Mouse (Mus musculus) v-Abl transformed pro-B cells (cell line): ENCODE measurements around the gene Cntrob.

Experiments used
- in situ Hi-C, 2 experiments: fragments of 400-800 bp; cut with MboI; formaldehyde crosslinking; loops; one replicate each; pipeline ENCODE4 v1.15.1; 2025; ENCODE audit not compliant: unreplicated experiment in 2 of 2

Gene Cntrob

GRCm38 (mm10) chr11:69323667-69324111, at the start of gene Cntrob, which contains the start of gene Trappc1:
Gene Cntrob, minus strand, starts transcription at chr11:69323775.
Gene Trappc1, plus strand, starts transcription at chr11:69323980.
- in situ Hi-C loops, result loop anchor here in 1 of 2 experiments (10.0 kb wide), 1 partner anchor 49 kb away; no protein-coding TSS in a partner anchor

DNA sequence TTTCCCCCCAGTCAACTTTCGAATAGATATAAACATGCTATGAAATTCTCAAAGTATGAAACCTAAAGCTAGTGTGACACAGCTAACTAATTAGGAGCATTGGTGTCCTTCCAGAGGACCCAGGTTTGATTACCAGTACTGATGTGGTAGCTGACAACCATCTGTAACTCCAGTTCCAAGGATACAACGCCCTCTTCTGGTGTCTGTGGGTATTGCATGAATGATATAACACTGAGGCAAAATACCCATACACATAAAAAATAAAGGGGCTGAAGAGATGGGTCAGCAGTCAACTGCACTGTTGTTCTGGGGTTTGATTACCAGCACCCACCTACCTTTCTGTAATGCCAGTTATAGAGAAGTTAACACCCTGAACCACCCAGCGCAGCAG, 49.2 kb upstream of the Cntrob start:
- in situ Hi-C loops, result no loop called here

DNA sequence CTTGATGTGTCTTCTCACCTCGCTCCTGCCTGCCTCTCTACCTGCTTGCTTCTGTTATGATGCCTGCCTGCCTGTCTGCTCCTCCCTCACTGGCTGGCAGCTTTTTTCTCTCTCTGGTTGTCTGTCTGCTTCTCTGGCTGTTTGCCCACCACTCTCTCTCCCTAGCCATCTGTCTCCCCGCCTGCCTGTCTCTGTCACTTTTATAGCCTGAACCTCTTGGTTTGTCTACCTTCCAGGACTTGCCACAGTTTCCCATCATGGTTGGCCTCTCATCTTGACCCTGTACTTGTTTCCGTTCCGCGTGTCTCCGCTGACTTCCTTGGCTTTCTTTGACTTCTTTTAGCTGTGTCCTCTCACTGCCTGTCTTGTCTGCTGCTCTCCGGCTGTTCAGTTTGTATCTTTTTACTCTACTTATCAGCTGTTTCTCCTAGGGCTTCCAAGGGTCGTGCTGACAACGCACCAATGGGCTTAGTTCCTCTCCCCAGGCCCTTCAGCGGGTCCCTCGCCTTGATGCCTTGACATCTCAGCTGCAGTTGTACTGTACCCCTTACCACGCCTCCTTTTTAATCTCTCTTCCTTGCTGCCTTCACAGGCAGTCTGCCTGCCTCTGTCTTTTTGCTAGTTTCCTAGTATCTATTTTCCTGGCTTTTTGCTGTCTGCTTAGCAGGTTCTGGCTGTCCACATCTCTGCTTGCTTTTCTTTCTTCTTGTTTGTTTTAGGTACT, 48.6 kb upstream of the Cntrob start:
- in situ Hi-C loops, result no loop called here

DNA sequence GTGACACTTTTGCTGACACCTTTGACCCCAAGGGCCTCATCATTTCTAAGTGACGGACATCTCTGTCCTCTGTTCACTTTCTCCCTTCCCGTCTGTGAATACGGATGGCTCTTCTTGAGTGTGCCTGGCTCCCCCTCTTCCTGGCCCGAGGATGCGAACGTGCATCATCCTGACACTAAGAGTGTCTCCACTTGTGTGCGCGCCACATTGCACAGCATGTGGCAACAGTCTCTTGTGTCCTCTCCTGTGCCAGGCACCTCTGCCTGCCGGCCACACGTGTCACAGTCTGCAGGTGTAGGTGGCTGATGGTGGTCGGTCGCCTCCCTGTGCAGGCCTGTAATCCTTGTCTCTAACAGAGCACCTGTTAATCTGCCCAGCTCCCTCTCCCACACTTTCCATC, 48.0 kb upstream of the Cntrob start:
- in situ Hi-C loops, result no loop called here

- in situ Hi-C loops, result no loop called here
Observed at GRCm38 (mm10) chr11:69370817-69371215, 47.2 kb upstream of the Cntrob start.

DNA sequence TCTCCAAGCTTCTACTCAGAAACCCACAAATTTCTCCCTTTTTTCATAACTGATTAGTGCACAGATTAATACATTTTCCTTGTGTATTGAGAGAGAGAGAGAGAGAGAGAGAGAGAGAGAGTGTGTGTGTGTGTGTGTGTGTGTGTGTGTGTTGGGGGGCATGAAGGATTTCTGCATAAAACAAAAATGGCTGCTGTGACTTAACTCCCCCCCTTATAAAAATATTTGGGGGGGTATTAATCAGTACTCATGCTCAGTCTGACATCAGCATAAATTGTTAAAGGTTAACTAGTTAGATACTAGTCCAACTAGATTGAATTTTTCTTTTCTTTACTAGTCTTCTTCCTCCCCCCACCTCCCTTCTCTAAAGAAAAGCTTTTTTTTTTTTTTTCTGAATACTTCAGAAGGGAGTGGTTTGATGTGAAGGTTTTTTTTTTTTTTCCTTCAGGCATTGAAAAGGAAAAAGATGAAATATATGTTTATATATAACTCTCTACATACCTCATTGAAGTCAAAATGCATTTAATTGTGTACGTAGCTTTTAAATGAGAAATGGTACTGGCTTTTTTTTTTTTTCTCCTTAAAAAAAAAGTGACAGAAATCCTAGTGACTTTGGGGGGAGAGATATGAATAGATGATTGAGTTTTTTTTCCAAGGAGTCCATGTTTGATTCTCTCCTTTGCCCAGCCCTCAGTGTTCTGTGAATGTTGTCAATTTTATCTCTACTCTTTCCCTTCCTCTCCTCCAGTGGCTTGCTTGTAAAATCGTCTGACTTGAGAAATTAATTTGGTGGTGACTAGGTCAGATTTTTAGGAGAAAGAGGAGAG, 46.6 kb upstream of the Cntrob start:
- in situ Hi-C loops, result loop anchor here in 1 of 2 experiments (5.0 kb wide), 1 partner anchor 38 kb away; no protein-coding TSS in a partner anchor

DNA sequence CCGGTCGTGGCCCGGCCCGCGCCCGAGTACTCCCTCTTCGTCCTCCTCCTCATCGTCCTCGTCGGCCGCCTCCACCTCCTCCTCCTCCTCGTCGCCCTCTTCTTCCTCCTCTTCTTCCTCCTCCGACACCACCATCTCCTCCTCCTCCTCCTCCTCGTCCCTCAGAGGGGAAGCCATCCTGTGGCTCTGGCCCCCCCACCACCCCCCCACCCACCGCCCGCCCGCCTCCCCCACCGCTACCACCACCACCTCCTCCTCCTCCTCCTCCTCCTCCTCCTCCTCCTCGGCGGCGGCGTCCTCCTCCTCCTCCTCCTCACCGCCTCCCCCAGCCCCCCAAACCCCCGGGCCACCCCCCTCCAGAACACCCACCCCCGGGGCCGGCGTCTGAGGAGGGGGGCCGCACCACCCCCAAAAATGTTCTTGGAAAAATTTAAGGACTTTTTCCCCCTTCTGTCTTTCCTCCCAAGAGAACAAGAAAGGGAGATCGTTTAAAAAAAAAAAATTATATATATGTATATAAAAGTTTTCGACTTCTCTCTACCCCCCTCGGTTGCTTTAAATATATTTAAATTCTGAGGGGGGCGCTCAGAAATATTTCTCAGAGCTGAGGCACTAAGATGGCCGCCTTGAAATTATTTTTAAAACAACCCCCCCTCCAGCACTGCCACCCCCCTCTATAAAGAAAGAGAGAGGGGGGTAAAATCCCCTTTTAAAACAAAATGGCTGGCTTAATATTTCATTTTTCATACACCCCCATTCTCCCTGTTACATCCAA, 45.8 kb upstream of the Cntrob start, which contains the start of gene Chd3:
Gene Chd3, minus strand, starts transcription at position 192 of the 775 bp plus-strand sequence.
- in situ Hi-C loops, result loop anchor here in 1 of 2 experiments (5.0 kb wide), 1 partner anchor 37 kb away; no protein-coding TSS in a partner anchor

DNA sequence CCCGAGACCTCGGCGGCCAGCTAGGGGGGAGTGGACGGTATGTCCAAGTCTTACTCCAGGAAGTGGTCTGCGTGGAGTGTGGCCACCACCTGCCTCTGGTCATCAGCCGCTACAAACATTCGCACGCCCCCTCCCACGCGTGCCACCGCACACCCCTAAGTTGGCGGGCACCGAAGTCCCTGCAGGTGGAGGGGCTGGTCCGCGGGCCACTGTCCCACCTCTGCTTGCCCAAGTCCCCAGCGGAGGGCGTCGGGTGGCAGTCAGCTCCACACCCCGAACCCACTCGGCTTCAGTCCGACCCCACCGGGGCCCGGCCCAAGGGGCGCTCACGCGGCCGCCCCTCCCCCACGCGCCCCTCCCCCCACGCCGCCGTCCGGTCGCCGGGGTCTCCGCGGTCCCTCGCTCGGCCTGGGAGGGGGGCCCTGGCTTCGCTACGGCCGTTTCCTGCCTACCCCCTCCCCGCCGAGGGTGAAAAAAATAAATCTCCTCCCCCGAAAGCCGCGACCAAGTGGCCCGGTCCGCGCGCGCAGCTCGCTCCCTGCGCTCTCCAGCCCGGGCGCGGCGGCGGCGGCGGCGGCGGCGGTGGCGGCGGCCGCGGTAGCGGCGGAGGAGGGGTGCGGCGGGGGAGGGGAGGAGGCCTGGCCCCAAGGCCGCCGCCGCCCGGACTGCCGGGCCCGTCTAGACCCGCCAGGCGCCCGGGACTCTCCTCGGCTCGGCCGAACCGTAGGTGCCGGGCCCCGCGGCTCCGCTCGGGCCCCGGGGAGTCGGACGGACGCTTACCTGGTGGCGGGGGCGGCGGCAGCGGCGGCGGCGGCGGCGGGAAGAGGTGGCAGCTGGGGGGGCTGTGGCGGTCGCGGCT, 45.0 kb upstream of the Cntrob start:
- in situ Hi-C loops, result loop anchor here in 1 of 2 experiments (5.0 kb wide), 1 partner anchor 36 kb away; no protein-coding TSS in a partner anchor

DNA sequence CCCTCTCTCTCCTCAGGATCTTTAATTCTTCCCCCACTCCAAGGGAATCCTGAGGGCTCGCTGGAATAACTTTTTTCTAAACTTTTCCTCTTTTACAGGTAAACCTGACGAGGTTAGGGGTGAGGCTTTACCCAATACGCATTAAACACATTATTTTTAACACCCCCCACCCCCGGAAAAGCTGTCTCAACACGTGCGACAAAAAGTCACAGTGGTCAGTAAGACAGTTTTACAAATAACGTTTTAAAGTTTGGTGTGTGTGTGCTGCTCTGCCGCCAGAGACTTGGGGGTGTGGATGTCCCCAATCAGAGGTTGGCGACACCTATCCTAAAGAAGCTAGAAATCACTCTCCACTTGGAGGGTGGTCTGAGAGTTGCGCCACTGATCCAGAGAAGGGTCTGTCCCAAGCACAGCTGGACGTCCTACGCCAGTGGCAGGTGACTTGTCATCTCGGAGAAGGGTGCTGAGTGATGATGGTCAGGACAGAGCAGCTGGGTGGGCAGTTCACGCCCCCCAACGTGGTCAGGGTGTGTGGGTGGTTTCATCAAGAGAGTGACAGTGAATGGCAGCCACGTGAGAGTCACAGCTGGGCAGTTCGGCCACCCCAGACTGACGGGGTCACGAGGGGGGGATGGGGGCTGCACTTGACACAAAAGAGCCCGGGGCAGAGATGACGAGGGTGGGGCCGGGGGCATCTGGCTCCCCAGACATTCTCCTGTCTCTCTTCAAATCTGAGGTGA, 44.2 kb upstream of the Cntrob start:
- in situ Hi-C loops, result loop anchor here in 1 of 2 experiments (5.0 kb wide), 1 partner anchor 35 kb away; no protein-coding TSS in a partner anchor

DNA sequence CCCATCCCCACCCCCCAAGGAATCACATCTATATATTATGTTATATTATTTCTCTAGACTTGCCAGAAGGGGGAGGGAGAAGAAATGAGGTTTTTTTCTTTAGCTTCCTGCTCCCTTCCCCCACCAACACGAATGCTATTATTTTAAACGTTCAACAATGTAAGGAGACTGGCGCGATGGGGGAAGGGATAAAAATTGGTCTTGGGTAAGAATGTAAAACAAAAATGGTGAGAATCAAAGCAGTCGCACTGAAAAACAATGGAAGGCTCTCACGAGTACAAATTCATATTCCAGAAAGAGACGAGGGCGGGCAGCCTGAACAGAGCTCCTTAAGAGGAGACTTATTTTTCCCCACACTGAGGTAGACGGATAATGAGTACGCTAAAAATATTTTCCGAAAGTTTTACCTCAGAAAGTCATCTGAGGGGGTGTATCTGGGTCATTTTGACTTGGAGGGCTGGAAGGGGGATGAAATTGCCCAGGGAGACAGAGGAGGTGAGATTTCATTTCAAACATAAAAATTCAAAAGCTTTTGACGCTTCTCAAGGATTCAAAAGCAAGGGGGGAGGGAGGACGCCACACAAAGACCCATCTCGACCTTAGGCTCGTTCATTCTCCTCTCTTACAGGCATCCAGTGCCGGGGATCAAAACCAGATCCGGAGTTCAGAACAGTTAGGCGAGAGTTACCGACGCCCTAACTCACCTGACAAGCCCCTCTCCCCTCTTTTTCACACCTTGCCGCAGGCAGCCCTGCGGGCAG, 43.5 kb upstream of the Cntrob start:
- in situ Hi-C loops, result loop anchor here in 1 of 2 experiments (5.0 kb wide), 1 partner anchor 35 kb away; no protein-coding TSS in a partner anchor

DNA sequence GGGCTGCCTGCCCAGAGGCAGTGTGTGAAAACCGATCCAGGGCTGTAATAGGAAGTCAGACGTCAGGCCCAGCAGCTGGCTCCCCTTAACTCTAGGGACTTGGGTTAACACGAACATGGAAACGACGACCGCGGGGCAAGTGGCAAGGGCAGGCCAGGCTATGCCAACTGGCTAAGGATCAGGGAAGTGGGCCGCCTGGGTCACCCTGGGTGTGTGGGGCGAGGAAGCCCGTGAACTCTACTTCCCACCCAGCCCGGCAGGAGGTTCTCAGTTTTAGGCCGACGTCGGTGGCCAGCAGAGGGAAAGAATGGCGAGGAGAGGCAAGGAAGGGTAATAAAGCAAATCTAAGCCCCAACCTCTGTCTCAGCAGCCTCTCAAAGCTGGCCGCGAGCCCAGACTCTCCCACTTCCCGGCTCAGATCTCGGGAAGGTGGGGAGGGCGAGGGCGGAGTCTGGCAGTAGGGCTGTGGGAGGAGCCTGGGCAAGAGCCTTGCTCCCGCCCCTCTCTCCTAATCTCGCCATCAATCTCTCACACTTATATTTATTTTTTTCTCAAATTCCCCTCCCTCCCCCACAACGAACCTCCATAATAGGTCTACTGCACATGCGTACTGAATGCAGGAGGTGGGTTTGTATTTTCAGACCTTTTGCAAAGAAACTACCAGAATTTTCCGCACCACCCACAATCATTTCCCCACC, 42.7 kb upstream of the Cntrob start:
- in situ Hi-C loops, result loop anchor here in 1 of 2 experiments (5.0 kb wide), 1 partner anchor 34 kb away; no protein-coding TSS in a partner anchor

- in situ Hi-C loops, result loop anchor here in 1 of 2 experiments (5.0 kb wide), 1 partner anchor 33 kb away; no protein-coding TSS in a partner anchor
Observed at GRCm38 (mm10) chr11:69365722-69366121, 42.1 kb upstream of the Cntrob start.

DNA sequence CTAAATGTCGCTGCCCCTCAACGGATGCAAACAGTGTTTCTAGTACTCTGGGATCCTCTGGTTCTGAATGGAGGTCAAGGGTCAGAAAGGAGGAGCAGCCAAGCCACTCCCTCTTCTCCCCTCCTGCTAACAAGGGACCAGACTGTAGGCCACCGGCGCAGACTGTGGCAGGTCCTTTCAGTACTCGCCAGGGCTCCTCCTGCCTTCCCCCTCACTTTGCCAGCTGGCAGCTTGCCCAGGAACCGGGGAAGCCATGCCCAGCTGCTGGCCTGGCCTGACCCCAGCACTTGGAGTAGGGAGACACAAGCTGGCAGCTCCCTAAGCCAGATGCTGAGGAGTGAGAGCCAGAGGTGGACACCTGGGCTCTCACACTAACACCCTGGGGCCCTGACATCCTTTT, 41.3 kb upstream of the Cntrob start:
- in situ Hi-C loops, result loop anchor here in 1 of 2 experiments (5.0 kb wide), 1 partner anchor 33 kb away; no protein-coding TSS in a partner anchor

DNA sequence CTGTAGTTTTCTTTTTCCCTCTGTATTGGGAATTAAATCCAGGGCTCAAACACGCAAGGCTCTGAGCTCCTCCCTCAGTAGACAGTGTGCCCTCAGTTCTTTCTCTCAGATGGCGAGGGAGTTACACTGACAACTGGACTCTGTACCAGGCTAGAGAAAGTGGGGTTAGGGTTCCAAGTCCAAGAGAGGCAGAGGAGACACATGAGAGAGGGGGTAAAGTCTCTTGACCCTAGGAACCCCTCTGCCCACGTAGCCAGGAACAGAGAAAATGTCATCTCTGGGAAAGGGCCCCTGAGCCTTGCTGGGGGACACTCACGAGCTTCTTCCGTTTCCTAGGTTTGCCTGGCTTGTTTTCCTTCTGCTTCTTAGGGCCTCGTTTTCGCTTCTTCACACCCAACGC, 40.8 kb upstream of the Cntrob start:
- in situ Hi-C loops, result no loop called here

- in situ Hi-C loops, result no loop called here
Observed at GRCm38 (mm10) chr11:69362479-69362878, 38.9 kb upstream of the Cntrob start.

- in situ Hi-C loops, result no loop called here
Observed at GRCm38 (mm10) chr11:69362021-69362420, 38.4 kb upstream of the Cntrob start.

DNA sequence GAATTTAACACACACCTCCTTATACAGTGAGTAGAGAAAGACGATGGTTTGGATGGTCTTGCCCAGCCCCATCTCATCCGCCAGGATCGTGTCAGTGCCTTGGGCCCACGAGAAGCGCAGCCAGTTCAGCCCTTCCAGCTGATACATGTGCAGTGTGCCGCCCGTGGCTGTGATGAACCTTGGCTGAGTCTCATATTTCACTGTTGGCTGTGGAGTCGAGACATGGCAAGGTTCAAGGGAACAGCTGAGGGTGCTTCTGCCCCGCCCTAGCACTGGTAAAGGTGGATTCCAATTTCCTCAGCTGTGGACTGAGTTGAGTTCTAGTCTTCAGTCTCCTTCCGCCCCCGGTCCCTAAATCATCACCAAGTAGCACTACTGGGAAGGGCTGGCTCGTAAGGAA, 34.1 kb upstream of the Cntrob start:
- in situ Hi-C loops, result no loop called here
